Mouse (Mus musculus) activated CD4-positive, CD25-positive, alpha-beta regulatory T cell, adult 4 months (primary cell): ENCODE data around the gene Olfr1164. TPM values are rescaled to one million over a fixed set of nuclear protein-coding genes. Genes with fewer than 3 reads are reported as not detected.

Experiments
- ATAC-seq: one replicate; pipeline ENCODE4 v1.8.0; 2017
- polyA plus RNA-seq, 2 experiments: library from polyadenylated mRNA; unstranded; fragments of 100-300 nt; shearing (Covaris generic); gene quantifications; one replicate each; pipeline ENCODE4 v1.2.1; 2017

The Olfr1164 gene
- polyA plus RNA-seq = not detected

- no peak for ATAC-seq
Measured at GRCm38 (mm10) chr2:88093866-88094265, at the start of gene Olfr1164. Olfr1164 (minus strand) TSS chr2:88093966.

GRCm38 (mm10) chr2:88128172-88128571 lies 34.4 kb upstream of the Olfr1164 start, which contains the start of gene Olfr1166:
Olfr1166 (minus strand) TSS chr2:88128272.
- ATAC-seq = no peak

- no peak for ATAC-seq
Measured at GRCm38 (mm10) chr2:88071730-88072129, 22.0 kb downstream of the Olfr1164 start, which contains the start of gene Olfr1163. Olfr1163 (minus strand) TSS chr2:88071830.

GRCm38 (mm10) chr2:88063587-88063986 lies 30.2 kb downstream of the Olfr1164 start:
- ATAC-seq = no peak

- ATAC-seq = no peak
Measured at GRCm38 (mm10) chr2:88051029-88051428, 42.7 kb downstream of the Olfr1164 start, which contains the start of gene Olfr1162. Olfr1162 (minus strand) TSS chr2:88051129.

Other genes with a start within 250 kb of the Olfr1164 start
- gene Olfr1150-ps1, start 250.0 kb downstream of the Olfr1164 start, polyA plus RNA-seq = not detected
- not detected for gene Olfr1151, start 238.1 kb downstream of the Olfr1164 start, polyA plus RNA-seq
- under 1 TPM in 1 of 2 experiments, not detected in 1; 0.08 TPM for gene Olfr1152, start 227.5 kb downstream of the Olfr1164 start, polyA plus RNA-seq
- not detected for gene Olfr1153, start 199.0 kb downstream of the Olfr1164 start, polyA plus RNA-seq
- not detected for gene Olfr1154, start 188.8 kb downstream of the Olfr1164 start, polyA plus RNA-seq
- gene Olfr1155, start 148.8 kb downstream of the Olfr1164 start, polyA plus RNA-seq = not detected
- gene Olfr1156, start 140.9 kb downstream of the Olfr1164 start, polyA plus RNA-seq = under 1 TPM in 1 of 2 experiments, not detected in 1; 0.20 TPM
- gene Olfr1157, start 125.7 kb downstream of the Olfr1164 start, polyA plus RNA-seq = under 1 TPM in 1 of 2 experiments, not detected in 1; 0.15 TPM
- gene Olfr74, start 119.3 kb downstream of the Olfr1164 start, polyA plus RNA-seq = not detected
- not detected for gene Olfr1158, start 103.9 kb downstream of the Olfr1164 start, polyA plus RNA-seq
- not detected for gene Olfr1160, start 85.7 kb downstream of the Olfr1164 start, polyA plus RNA-seq
- gene Olfr1161, start 71.2 kb downstream of the Olfr1164 start, polyA plus RNA-seq = not detected
- gene Olfr73, start 56.3 kb downstream of the Olfr1164 start, polyA plus RNA-seq = not detected
- not detected for gene Olfr1162, start 42.8 kb downstream of the Olfr1164 start, polyA plus RNA-seq
- gene Olfr1163, start 22.1 kb downstream of the Olfr1164 start, polyA plus RNA-seq = not detected
- gene Olfr1166, start 34.3 kb upstream of the Olfr1164 start, polyA plus RNA-seq = under 1 TPM in 1 of 2 experiments, not detected in 1; 0.17 TPM
- gene Olfr1167, start 61.2 kb upstream of the Olfr1164 start, polyA plus RNA-seq = under 1 TPM in 1 of 2 experiments, not detected in 1; 0.11 TPM
- not detected for gene Olfr1168, start 87.9 kb upstream of the Olfr1164 start, polyA plus RNA-seq
- under 1 TPM in 1 of 2 experiments, not detected in 1; 0.12 TPM for gene Olfr1170, start 134.4 kb upstream of the Olfr1164 start, polyA plus RNA-seq
- gene Olfr1173, start 185.9 kb upstream of the Olfr1164 start, polyA plus RNA-seq = under 1 TPM in 1 of 2 experiments, not detected in 1; 0.11 TPM
- not detected for gene Olfr1174-ps, start 221.2 kb upstream of the Olfr1164 start, polyA plus RNA-seq
- gene Olfr1175-ps, start 233.2 kb upstream of the Olfr1164 start, polyA plus RNA-seq = under 1 TPM in 1 of 2 experiments, not detected in 1; 0.20 TPM
- not detected for gene Olfr1176, start 242.8 kb upstream of the Olfr1164 start, polyA plus RNA-seq